Mouse (Mus musculus): ENCODE measurements around the gene Psg26. TPM values are rescaled to one million over a fixed set of nuclear protein-coding genes. Genes with fewer than 3 reads are reported as not detected.

The Psg26 gene
- not detected for polyA plus RNA-seq (2017; shearing (Covaris generic))

GRCm38 (mm10) chr7:18484077-18484476, at the start of gene Psg26:
Psg26 (minus strand) TSS chr7:18484177.

DNA sequence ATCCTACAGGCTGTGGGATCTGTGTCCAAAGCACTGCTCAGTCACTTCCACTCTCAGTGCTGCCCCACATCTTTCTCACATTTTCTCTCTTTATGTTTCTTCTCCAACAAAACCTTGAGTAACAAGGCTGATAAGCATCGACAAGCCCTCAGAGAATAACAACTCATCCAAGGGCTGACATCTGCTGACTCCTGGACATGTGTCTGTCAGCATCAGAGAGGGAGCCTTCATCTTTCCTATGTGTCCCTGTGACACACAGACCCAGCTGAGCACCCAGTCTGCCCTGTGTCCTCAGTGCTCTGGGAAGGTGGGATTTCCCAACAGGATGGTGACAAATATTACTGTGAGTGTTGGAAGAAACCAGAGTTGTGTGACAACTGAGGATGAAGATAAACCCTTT, 48.2 kb upstream of the Psg26 start, which contains the start of gene Psg25:
Psg25 (minus strand) TSS at position 101 of the 400 bp plus-strand sequence.

GRCm38 (mm10) chr7:18431941-18432340, 52.0 kb downstream of the Psg26 start, which contains the start of gene Psg28:
Psg28 (minus strand) TSS chr7:18432041.

Other genes with a start within 250 kb of the Psg26 start
- gene Mill1, start 238.8 kb downstream of the Psg26 start, polyA plus RNA-seq (2017; shearing (Covaris generic)), result not detected
- gene Psg18, start 129.2 kb downstream of the Psg26 start, polyA plus RNA-seq (2017; shearing (Covaris generic)), result not detected
- not detected for gene Psg28, start 52.1 kb downstream of the Psg26 start, polyA plus RNA-seq (2017; shearing (Covaris generic))
- gene Psg25, start 48.1 kb upstream of the Psg26 start, polyA plus RNA-seq (2017; shearing (Covaris generic)), result not detected
- not detected for gene Psg27, start 83.1 kb upstream of the Psg26 start, polyA plus RNA-seq (2017; shearing (Covaris generic))
- 0.23 TPM for gene Psg23, start 132.3 kb upstream of the Psg26 start, polyA plus RNA-seq (2017; shearing (Covaris generic))
- gene Psg21, start 172.5 kb upstream of the Psg26 start, polyA plus RNA-seq (2017; shearing (Covaris generic)), result not detected
- not detected for gene Psg20, start 202.0 kb upstream of the Psg26 start, polyA plus RNA-seq (2017; shearing (Covaris generic))
- gene Psg22, start 233.9 kb upstream of the Psg26 start, polyA plus RNA-seq (2017; shearing (Covaris generic)), result not detected

Measured in effector memory CD4-positive, alpha-beta T cell, adult 7 months (primary cell).